Mouse (Mus musculus): ENCODE measurements at regions not wholly inside any gene's neighbourhood (a gene's known extent, or its start where the extent isn't known, plus 50 kb on each side); places are given as distances from the start of the nearest gene placed in this dataset.

DNA sequence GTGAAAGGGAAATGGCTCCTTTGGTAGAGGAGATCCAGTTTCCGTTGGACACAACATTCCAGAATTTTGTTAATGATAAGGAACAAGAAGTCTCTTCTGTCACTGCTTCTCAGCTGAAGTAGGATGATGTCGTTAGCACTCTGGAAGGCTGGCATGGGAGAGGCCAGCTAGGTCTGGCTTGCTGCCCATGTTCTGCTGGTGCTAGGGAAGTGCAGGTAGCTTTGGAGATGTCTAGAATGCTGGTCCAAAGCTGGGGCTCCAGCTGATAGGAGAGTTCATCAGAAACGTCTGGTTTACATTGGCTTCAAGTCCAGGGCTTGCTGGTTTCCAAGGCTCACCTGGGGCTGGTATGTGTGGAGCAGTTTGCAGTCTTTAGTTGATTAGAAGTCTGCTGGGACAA, 156.3 kb downstream of the Diras2 start:
- TF ChIP-seq CTCF (IDR thresholded peaks at IDR 0.05; ENCODE audit: low read depth) = no peak
- no peak for TF ChIP-seq EP300 (optimal IDR thresholded peaks at IDR 0.05)
